Mouse (Mus musculus) urinary bladder, postnatal 10 days (tissue): ENCODE data around the gene Phc1.

Experiments used
- DNase-seq: peaks from one replicate; pipeline ENCODE4 v3.0.0; 2022; ENCODE audit warnings: low spot score

The Phc1 gene

DNA sequence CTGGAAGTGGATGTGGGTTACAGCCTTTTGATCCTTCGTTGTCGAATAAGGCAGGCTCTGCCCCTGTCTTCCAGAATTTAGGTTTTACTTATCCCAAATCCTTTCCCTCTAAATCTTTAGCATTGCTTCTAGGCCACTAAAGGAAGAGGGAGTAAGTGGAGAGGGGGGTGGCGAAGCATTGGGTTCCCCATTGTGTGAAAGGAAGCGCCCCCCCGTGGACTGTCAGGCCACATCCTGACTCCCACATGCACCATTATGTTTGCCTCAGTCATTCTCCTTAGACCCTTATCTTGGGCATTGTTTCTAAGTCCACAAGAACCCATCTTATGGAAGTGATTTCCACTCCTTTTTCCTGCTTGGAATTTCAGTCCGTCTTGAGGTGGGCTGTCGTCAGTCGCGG lies 45.1 kb downstream of the Phc1 start:
- no peak for DNase-seq

DNA sequence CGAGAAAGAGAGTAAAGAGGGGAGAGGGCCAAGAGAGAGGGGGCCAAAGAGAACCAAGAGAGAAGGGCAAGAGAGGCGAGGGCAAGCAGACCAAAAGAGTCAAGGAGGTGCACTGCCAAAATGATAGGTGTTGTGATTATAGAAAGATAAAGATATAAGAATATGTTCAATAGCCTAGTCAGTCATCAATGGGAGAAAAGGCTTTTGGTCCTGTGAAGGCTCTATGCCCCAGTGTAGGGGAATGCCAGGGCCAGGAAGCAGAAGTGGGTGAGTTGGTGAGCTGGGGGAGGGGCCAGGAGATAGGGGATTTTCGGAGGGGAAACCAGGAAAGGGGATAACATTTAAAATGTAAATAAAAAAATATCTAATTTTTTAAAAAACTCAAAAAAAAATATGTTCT lies 46.1 kb downstream of the Phc1 start:
- no peak for DNase-seq

- DNase-seq: no peak
Measured at GRCm38 (mm10) chr6:122293796-122294195, 46.6 kb downstream of the Phc1 start.

GRCm38 (mm10) chr6:122293121-122293520 lies 47.2 kb downstream of the Phc1 start:
- no peak for DNase-seq

- DNase-seq: no peak
Measured at GRCm38 (mm10) chr6:122292184-122292583, 48.2 kb downstream of the Phc1 start.

GRCm38 (mm10) chr6:122291735-122292134 lies 48.6 kb downstream of the Phc1 start:
- DNase-seq: no peak

GRCm38 (mm10) chr6:122291264-122291663 lies 49.1 kb downstream of the Phc1 start:
- no peak for DNase-seq

GRCm38 (mm10) chr6:122290253-122290652 lies 50.1 kb downstream of the Phc1 start:
- no peak for DNase-seq

- no peak for DNase-seq
Measured at GRCm38 (mm10) chr6:122289313-122289712, 51.0 kb downstream of the Phc1 start.

- no peak for DNase-seq
Measured at GRCm38 (mm10) chr6:122288263-122288662, 52.1 kb downstream of the Phc1 start.

- no peak for DNase-seq
Measured at GRCm38 (mm10) chr6:122284823-122285222, 55.5 kb downstream of the Phc1 start.

- no peak for DNase-seq
Measured at GRCm38 (mm10) chr6:122284304-122284703, 56.1 kb downstream of the Phc1 start.

- DNase-seq: no peak
Measured at GRCm38 (mm10) chr6:122283429-122283828, 56.9 kb downstream of the Phc1 start.

DNA sequence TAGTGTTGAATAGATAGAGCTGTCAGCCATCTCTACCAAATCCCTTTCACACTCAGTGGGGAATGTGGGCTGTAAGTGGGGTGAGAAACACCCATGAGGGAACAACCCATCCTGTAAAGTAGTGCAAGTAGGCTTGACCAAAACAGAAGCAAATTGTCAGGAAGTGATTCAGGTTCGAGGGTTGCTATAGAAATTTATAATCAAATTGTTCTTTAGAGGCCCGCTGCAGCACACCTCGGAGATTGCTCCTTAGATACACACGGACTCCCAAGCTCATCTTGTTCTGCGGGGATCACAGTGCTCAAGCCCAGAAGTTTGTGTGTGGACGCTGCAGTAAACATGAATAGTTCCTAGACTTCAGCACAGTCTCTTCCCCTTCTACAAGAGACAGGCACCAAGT lies 57.6 kb downstream of the Phc1 start, which contains the start of gene Klrg1:
Gene Klrg1 (minus strand): TSS at position 101 of the 400 bp plus-strand sequence.
- no peak for DNase-seq

GRCm38 (mm10) chr6:122276565-122276964 lies 63.8 kb downstream of the Phc1 start:
- no peak for DNase-seq

- no peak for DNase-seq
Measured at GRCm38 (mm10) chr6:122274546-122274945, 65.8 kb downstream of the Phc1 start.

DNA sequence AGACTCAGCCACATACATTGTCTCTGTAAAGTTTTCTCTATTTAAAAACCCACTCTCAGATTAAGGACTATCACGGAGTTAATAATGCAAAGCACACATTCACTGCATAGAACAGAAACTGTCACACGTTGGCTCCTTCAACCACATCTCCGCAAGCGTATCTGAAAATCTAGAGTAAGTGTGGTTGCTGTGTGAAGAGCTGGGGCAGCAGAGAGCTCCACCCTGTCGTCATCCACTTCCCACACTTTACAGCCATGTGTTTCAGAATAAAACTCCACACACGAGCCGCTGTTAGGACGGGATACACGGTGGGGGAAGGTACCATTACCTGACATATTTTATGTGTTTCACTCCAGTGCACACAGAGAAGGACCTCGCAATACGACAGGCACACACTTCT lies 70.2 kb downstream of the Phc1 start:
- no peak for DNase-seq

DNA sequence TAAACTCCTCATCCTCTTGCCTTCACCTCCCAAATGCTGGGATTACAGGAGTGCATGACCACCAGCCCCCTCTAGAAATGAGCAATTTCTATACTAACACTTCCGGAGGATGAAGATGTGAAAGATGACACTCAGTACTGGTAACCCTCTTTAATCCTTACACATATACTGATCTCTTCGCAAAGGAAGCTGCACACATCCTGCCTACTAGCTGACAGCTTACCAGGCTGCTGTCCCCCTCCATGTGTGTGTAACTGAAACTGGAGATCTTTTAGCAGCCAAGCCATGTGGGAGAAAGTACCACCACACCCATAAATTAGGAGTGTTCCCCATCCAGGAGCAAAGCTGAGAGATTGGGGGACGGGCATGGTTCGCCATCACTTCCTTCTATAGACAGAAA lies 71.2 kb downstream of the Phc1 start:
- no peak for DNase-seq

- no peak for DNase-seq
Measured at GRCm38 (mm10) chr6:122268561-122268960, 71.8 kb downstream of the Phc1 start.
